Mouse (Mus musculus) MEL (cell line): ENCODE data around the gene Rin2. TPM values are rescaled to one million over a fixed set of nuclear protein-coding genes. Genes with fewer than 3 reads are reported as not detected.

Experiments
- DNase-seq: peaks from one replicate; pipeline ENCODE4 v3.0.0; 2011; ENCODE audit warnings: low read depth, low spot score
- H3K27ac ChIP-seq: 2 replicates; pipeline ENCODE4 v1.5.1; 2012; ENCODE audit warnings: low read depth, mild to moderate bottlenecking, control low read depth, low read length, moderate library complexity; ENCODE audit not compliant: control insufficient read depth
- H3K27me3 ChIP-seq, 2 experiments: fragments of 150-350 bp in 1 of 2; sonication (generic) in 1 of 2; 2 replicates each; pipeline ENCODE4 v1.6.1; 2012; ENCODE audit warnings: low read length in 2 of 2, mild to moderate bottlenecking in 2 of 2, improper control_type of control experiment in 1 of 2, moderate library complexity in 1 of 2; ENCODE audit not compliant: insufficient read depth in 2 of 2, control insufficient read depth in 1 of 2
- H3K36me3 ChIP-seq, 2 experiments: 2 replicates each; pipeline ENCODE4 v1.6.1; 2012 to 2014; ENCODE audit warnings: low read length in 2 of 2, improper control_type of control experiment in 1 of 2, inconsistent platforms in 1 of 2, mild to moderate bottlenecking in 1 of 2; ENCODE audit not compliant: insufficient read depth in 2 of 2, control insufficient read depth in 1 of 2
- H3K4me1 ChIP-seq, 2 experiments: fragments of 150-350 bp in 1 of 2; sonication (generic) in 1 of 2; 2 replicates each; pipeline ENCODE4 v1.6.1; 2012; ENCODE audit warnings: low read length in 2 of 2, improper control_type of control experiment in 1 of 2, mild to moderate bottlenecking in 1 of 2; ENCODE audit not compliant: insufficient read depth in 2 of 2, control insufficient read depth in 1 of 2
- H3K4me3 ChIP-seq, 2 experiments: fragments of 150-350 bp in 1 of 2; sonication (generic) in 1 of 2; 2 replicates each; pipeline ENCODE4 v1.5.1; 2012; ENCODE audit warnings: low read depth in 2 of 2, low read length in 2 of 2, mild to moderate bottlenecking in 2 of 2, moderate library complexity in 2 of 2, control low read depth in 1 of 2, improper control_type of control experiment in 1 of 2; ENCODE audit not compliant: control insufficient read depth in 1 of 2, insufficient read depth in 1 of 2
- H3K79me2 ChIP-seq: 2 replicates; pipeline ENCODE4 v1.6.1; 2012; ENCODE audit warnings: mild to moderate bottlenecking, low read length, moderate library complexity; ENCODE audit not compliant: control insufficient read depth, poor library complexity, insufficient read depth
- H3K9ac ChIP-seq: 2 replicates; pipeline ENCODE4 v1.6.1; 2012; ENCODE audit warnings: low read depth, mild to moderate bottlenecking, control low read depth, low read length, moderate library complexity; ENCODE audit not compliant: control insufficient read depth, poor library complexity, severe bottlenecking
- H3K9me3 ChIP-seq: fragments of 150-350 bp; sonication (generic); replicated peaks from 2 replicates; pipeline ENCODE4 v1.6.1; 2012; ENCODE audit warnings: mild to moderate bottlenecking, low read length, improper control_type of control experiment, moderate library complexity; ENCODE audit not compliant: insufficient read depth
- CHD1 ChIP-seq: IDR thresholded peaks from 2 replicates; pipeline ENCODE4 v1.6.1; 2012; ENCODE audit warnings: low read depth, mild to moderate bottlenecking, inconsistent platforms, low read length, improper control_type of control experiment
- CTCF ChIP-seq, 3 experiments: IDR thresholded peaks in 2 of 3; conservative IDR thresholded peaks in 1 of 3; 2 replicates each; pipeline ENCODE4 v1.5.1; 2011 to 2012; ENCODE audit warnings: low read length in 3 of 3, low read depth in 2 of 3, mild to moderate bottlenecking in 2 of 3, improper control_type of control experiment in 1 of 3, inconsistent platforms in 1 of 3, mixed read lengths in 1 of 3, moderate library complexity in 1 of 3; ENCODE audit not compliant: control insufficient read depth in 1 of 3, insufficient read depth in 1 of 3, poor library complexity in 1 of 3, severe bottlenecking in 1 of 3
- EP300 ChIP-seq, 2 experiments: IDR thresholded peaks; 2 replicates each; pipeline ENCODE4 v1.6.1; 2011; ENCODE audit warnings: improper control_type of control experiment in 2 of 2, low read length in 2 of 2, low read depth in 1 of 2, mild to moderate bottlenecking in 1 of 2
- ETS1 ChIP-seq: IDR thresholded peaks from 2 replicates; pipeline ENCODE4 v1.6.1; 2012; ENCODE audit warnings: low read depth, mild to moderate bottlenecking, inconsistent platforms, low read length, improper control_type of control experiment, moderate library complexity
- HCFC1 ChIP-seq: IDR thresholded peaks from 2 replicates; pipeline ENCODE4 v1.6.1; 2012; ENCODE audit warnings: low read depth, mild to moderate bottlenecking, inconsistent platforms, low read length, improper control_type of control experiment, moderate library complexity
- MAFK ChIP-seq: IDR thresholded peaks from 2 replicates; pipeline ENCODE4 v1.6.1; 2011; ENCODE audit warnings: low read depth, mild to moderate bottlenecking, low read length, improper control_type of control experiment, borderline replicate concordance
- MXI1 ChIP-seq: IDR thresholded peaks from 2 replicates; pipeline ENCODE4 v1.6.1; 2011; ENCODE audit warnings: mild to moderate bottlenecking, low read depth, low read length, improper control_type of control experiment
- MYB ChIP-seq: IDR thresholded peaks from 2 replicates; pipeline ENCODE4 v1.6.1; 2011; ENCODE audit warnings: mild to moderate bottlenecking, low read depth, low read length, improper control_type of control experiment
- MYC ChIP-seq: IDR thresholded peaks from 2 replicates; pipeline ENCODE4 v1.6.1; 2011; ENCODE audit warnings: low read depth, mild to moderate bottlenecking, low read length, improper control_type of control experiment, moderate library complexity
- NRF1 ChIP-seq: IDR thresholded peaks from 2 replicates; pipeline ENCODE4 v1.6.1; 2014; ENCODE audit warnings: low read depth, mild to moderate bottlenecking, inconsistent platforms, low read length, improper control_type of control experiment, moderate library complexity; ENCODE audit not compliant: poor library complexity, insufficient read depth, severe bottlenecking
- POLR2AphosphoS5 ChIP-seq: IDR thresholded peaks from 2 replicates; pipeline ENCODE4 v1.6.1; 2012; ENCODE audit warnings: low read depth, borderline replicate concordance, mild to moderate bottlenecking, inconsistent platforms, low read length, moderate library complexity, mixed read lengths
- RAD21 ChIP-seq: IDR thresholded peaks from 2 replicates; pipeline ENCODE4 v1.6.1; 2011; ENCODE audit warnings: mild to moderate bottlenecking, low read depth, low read length, improper control_type of control experiment
- RCOR1 ChIP-seq: IDR thresholded peaks from 2 replicates; pipeline ENCODE4 v1.6.1; 2012; ENCODE audit warnings: low read depth, mild to moderate bottlenecking, inconsistent platforms, low read length, improper control_type of control experiment
- TCF12 ChIP-seq: IDR thresholded peaks from 2 replicates; pipeline ENCODE4 v1.6.1; 2014; ENCODE audit warnings: low read depth, mild to moderate bottlenecking, inconsistent platforms, low read length, improper control_type of control experiment, moderate library complexity
- UBTF ChIP-seq: IDR thresholded peaks from 2 replicates; pipeline ENCODE4 v1.6.1; 2012; ENCODE audit warnings: low read depth, mild to moderate bottlenecking, inconsistent platforms, low read length, improper control_type of control experiment, moderate library complexity, borderline replicate concordance; ENCODE audit not compliant: insufficient read depth
- USF2 ChIP-seq, 2 experiments: IDR thresholded peaks; 2 replicates each; pipeline ENCODE4 v1.6.1; 2011 to 2012; ENCODE audit warnings: improper control_type of control experiment in 2 of 2, low read length in 2 of 2, borderline replicate concordance in 1 of 2, inconsistent platforms in 1 of 2, low read depth in 1 of 2, mild to moderate bottlenecking in 1 of 2; ENCODE audit not compliant: insufficient read depth in 1 of 2
- ZC3H11A ChIP-seq: IDR thresholded peaks from 2 replicates; pipeline ENCODE4 v1.6.1; 2012; ENCODE audit warnings: low read depth, mild to moderate bottlenecking, inconsistent platforms, low read length, improper control_type of control experiment
- ZKSCAN1 ChIP-seq: IDR thresholded peaks from 2 replicates; pipeline ENCODE4 v1.6.1; 2012; ENCODE audit warnings: low read depth, mild to moderate bottlenecking, inconsistent platforms, low read length, improper control_type of control experiment, moderate library complexity
- ZMIZ1 ChIP-seq: IDR thresholded peaks from 2 replicates; pipeline ENCODE4 v1.6.1; 2012; ENCODE audit warnings: low read depth, mild to moderate bottlenecking, inconsistent platforms, low read length, improper control_type of control experiment, moderate library complexity
- polyA plus RNA-seq, 2 experiments: library from polyadenylated mRNA; stranded (reverse) in 1 of 2; unstranded in 1 of 2; fragments of >175 nt in 1 of 2; fragments of >200 nt in 1 of 2; gene quantifications; 2 replicates each; pipeline versions ENCODE4 v1.2.1 to v1.2.4; 2012; ENCODE audit warnings: low replicate concordance in 2 of 2, low read depth in 1 of 2; ENCODE audit not compliant: insufficient read length in 2 of 2, insufficient read depth in 1 of 2, missing spikeins in 1 of 2
- total RNA-seq: library from RNA; depleted of rRNA; stranded (reverse); fragments of 300-350 nt; gene quantifications from 2 replicates; pipeline ENCODE4 v1.2.3, GENCODE M21; 2012

The Rin2 gene
- total and polyA plus RNA-seq, 3 experiments, result 0.01 TPM; not detected in 2

DNA sequence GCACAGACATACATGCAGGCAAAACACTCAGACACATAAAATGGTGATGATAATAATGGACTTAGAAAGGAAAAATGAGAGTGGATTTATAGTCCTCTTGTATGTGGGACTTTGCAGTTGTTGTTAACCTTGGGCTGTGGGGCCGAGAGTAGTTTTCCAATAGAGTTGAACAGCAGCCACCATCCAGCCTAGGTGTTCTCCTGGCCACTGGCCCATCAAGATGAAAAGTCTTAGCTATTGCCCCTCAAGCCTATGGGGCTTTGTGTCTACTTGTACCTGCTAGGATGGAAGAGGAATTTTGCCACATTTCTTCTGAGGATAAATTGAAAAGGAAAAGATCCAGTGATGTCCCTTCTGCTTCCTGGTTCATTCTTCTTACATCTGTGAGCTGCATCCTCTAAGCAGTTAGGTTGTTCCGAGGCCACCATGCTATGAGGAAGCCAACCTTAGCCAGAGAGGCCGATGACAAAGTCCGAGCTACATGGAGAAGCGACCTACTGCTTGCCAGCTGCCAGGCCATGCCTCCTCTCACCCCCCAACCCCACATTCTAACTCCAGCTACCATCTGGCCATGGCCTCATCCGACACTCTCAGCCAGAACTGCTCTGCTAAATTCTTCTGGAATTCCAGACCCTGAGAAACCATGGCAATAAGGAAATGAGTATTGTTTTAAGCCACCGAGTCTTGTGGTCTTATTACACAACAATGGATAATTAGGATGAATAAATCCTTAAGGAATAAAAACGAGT lies 25.4 kb downstream of the Rin2 start:
- Histone ChIP-seq H3K79me2 (no peaks in the 10 kb centered on the region), H3K9me3 (no peaks in the 10 kb centered on the region), H3K36me3 (no peaks in the 10 kb centered on the region), H3K27ac (no peak overlapping the region), H3K4me1 (no peaks in the 10 kb centered on the region), H3K9ac (no peak overlapping the region), H3K27me3 (no peaks in the 10 kb centered on the region), H3K4me3 (no peak overlapping the region)
- DNase-seq, result no peak
- no peak for TF ChIP-seq RAD21
- TF ChIP-seq ZMIZ1, result no peak
- TF ChIP-seq ETS1, result no peak
- TF ChIP-seq ZKSCAN1, result no peak
- no peak for TF ChIP-seq MYB
- TF ChIP-seq MXI1, result no peak
- TF ChIP-seq EP300 (IDR thresholded peaks at IDR 0.05; ENCODE audit: low read depth in 1 of 2, low read length in 2 of 2), result no peak
- no peak for TF ChIP-seq MAFK
- no peak for TF ChIP-seq HCFC1
- TF ChIP-seq RCOR1, result no peak
- no peak for TF ChIP-seq NRF1
- TF ChIP-seq ZC3H11A, result no peak
- no peak for TF ChIP-seq USF2 (IDR thresholded peaks at IDR 0.05; ENCODE audit: borderline replicate concordance in 1 of 2, insufficient read depth in 1 of 2, low read depth in 1 of 2, low read length in 2 of 2)
- TF ChIP-seq UBTF, result no peak
- no peak for TF ChIP-seq POLR2AphosphoS5

- no peak for DNase-seq
- no peak overlapping the region for H3K27ac ChIP-seq
- H3K9me3 ChIP-seq, result no peaks in the 10 kb centered on the region
- TF ChIP-seq MXI1 (no peak), TCF12 (no peak), USF2 (IDR thresholded peaks at IDR 0.05; ENCODE audit: borderline replicate concordance in 1 of 2, insufficient read depth in 1 of 2, low read depth in 1 of 2, low read length in 2 of 2) (no peak), CTCF (IDR thresholded peaks at IDR 0.05 in 2 of 3, conservative IDR thresholded peaks at IDR 0.05 in 1 of 3; ENCODE audit: control insufficient read depth in 1 of 3, insufficient read depth in 1 of 3, low read depth in 2 of 3, low read length in 3 of 3, poor library complexity in 1 of 3, severe bottlenecking in 1 of 3) (no peak), CHD1 (no peak), MYC (no peak), RAD21 (no peak)
- H3K79me2 ChIP-seq, result no peaks in the 10 kb centered on the region
- no peaks in the 10 kb centered on the region for H3K36me3 ChIP-seq
- H3K27me3 ChIP-seq, result no peaks in the 10 kb centered on the region
- no peaks in the 10 kb centered on the region for H3K4me1 ChIP-seq
- no peak overlapping the region for H3K4me3 ChIP-seq
- H3K9ac ChIP-seq, result no peak overlapping the region
Observed at GRCm38 (mm10) chr2:145701605-145702335, 26.8 kb downstream of the Rin2 start.
